Mouse (Mus musculus) intestine, embryonic 14.5 days (tissue): ENCODE results near the gene Sirt4. TPM values are rescaled to one million over a fixed set of nuclear protein-coding genes. Genes with fewer than 3 reads are reported as not detected.

Source experiments
- ATAC-seq: fragments of 200-750 bp; cut with Nextera tagmentation; replicated peaks from 2 replicates; pipeline ENCODE4 v1.8.0; 2017; ENCODE audit warnings: low read depth, moderate number of reproducible peaks, moderate TSS enrichment, moderate library complexity; ENCODE audit not compliant: low FRiP score, low TSS enrichment
- DNase-seq: peaks from one replicate; pipeline ENCODE4 v3.0.0-alpha.2; 2018; ENCODE audit warnings: low spot score
- H3K27ac ChIP-seq: fragments of 300-500 bp; sonication (generic); 2 replicates; pipeline ENCODE4 v1.5.1; 2014; ENCODE audit warnings: low read depth, mild to moderate bottlenecking, control low read depth
- H3K27me3 ChIP-seq: fragments of 300-500 bp; sonication (generic); replicated peaks from 2 replicates; pipeline ENCODE4 v1.6.1; 2014; ENCODE audit warnings: low read length, control low read depth; ENCODE audit not compliant: control insufficient read depth, insufficient read depth
- H3K36me3 ChIP-seq: fragments of 300-500 bp; sonication (generic); 2 replicates; pipeline ENCODE4 v1.6.1; 2014; ENCODE audit warnings: low read length, control low read depth; ENCODE audit not compliant: control insufficient read depth, insufficient read depth
- H3K4me1 ChIP-seq: fragments of 300-500 bp; sonication (generic); replicated peaks from 2 replicates; pipeline ENCODE4 v1.6.1; 2014; ENCODE audit warnings: low read length, control low read depth, mixed read lengths; ENCODE audit not compliant: control insufficient read depth, insufficient read depth
- H3K4me2 ChIP-seq: fragments of 300-500 bp; sonication (generic); 2 replicates; pipeline ENCODE4 v1.6.1; 2014; ENCODE audit warnings: low read length
- H3K4me3 ChIP-seq: fragments of 300-500 bp; sonication (generic); 2 replicates; pipeline ENCODE4 v1.5.1; 2014; ENCODE audit warnings: low read depth, low read length, control low read depth, mixed read lengths
- H3K9ac ChIP-seq: fragments of 300-500 bp; sonication (generic); 2 replicates; pipeline ENCODE4 v1.6.1; 2014; ENCODE audit warnings: mild to moderate bottlenecking, low read length
- H3K9me3 ChIP-seq: fragments of 300-500 bp; sonication (generic); 2 replicates; pipeline ENCODE4 v1.6.1; 2016; ENCODE audit warnings: low read length, control low read depth; ENCODE audit not compliant: control insufficient read depth
- WGBS: fragments of 180-500 bp; shearing (Covaris S2); extraction: QIAGEN DNeasy Blood & Tissue Kit; methylation state at CpG from one replicate; pipeline ENCODE4 v1.1.7; 2014; 5-methylcytosine and 5-hydroxymethylcytosine counted together
- polyA plus RNA-seq: library from polyadenylated mRNA; unstranded; fragments of >200 nt; fragmentation: Nextera tagmentation; extraction: Ambion mirVana; gene quantifications from 2 replicates; pipeline ENCODE4 v1.2.1, GENCODE M21; 2014

Sirt4 gene
- polyA plus RNA-seq, 1 experiment from 2014 or later = 15.2 TPM

- Histone ChIP-seq H3K4me3 (no peak overlapping the region), H3K27me3 (no peaks in the 10 kb centered on the region), H3K9me3 (no peaks in the 10 kb centered on the region), H3K36me3 (no peaks in the 10 kb centered on the region), H3K9ac (no peak overlapping the region), H3K4me2 (no peak overlapping the region), H3K4me1 (no peaks in the 10 kb centered on the region), H3K27ac (no peak overlapping the region)
- ATAC-seq (no peak), DNase-seq (no peak)
- WGBS = 75% methylated on average over 10 of the region's 10 CpGs
Observed at GRCm38 (mm10) chr5:115473191-115473590, 11.3 kb downstream of the Sirt4 start.

GRCm38 (mm10) chr5:115470766-115471531 lies 13.6 kb downstream of the Sirt4 start:
- ATAC-seq (no peak), DNase-seq (peak; percentile 81)
- Histone ChIP-seq H3K36me3 (no peaks in the 10 kb centered on the region), H3K9ac (no peak overlapping the region), H3K4me1 (no peaks in the 10 kb centered on the region), H3K9me3 (no peaks in the 10 kb centered on the region), H3K27me3 (no peaks in the 10 kb centered on the region), H3K4me2 (no peak overlapping the region), H3K27ac (no peak overlapping the region), H3K4me3 (no peak overlapping the region)
- 38% methylated on average over 20 of the region's 20 CpGs for WGBS

- ATAC-seq = no peak
- no peak overlapping the region for H3K9ac ChIP-seq
Observed at GRCm38 (mm10) chr5:115469791-115470190, 14.7 kb downstream of the Sirt4 start.

GRCm38 (mm10) chr5:115465642-115466420 lies 18.7 kb downstream of the Sirt4 start, which contains the start of gene Pla2g1b:
Gene Pla2g1b, plus strand, starts transcription at chr5:115466262.
- WGBS = 39% methylated on average over 9 of the region's 9 CpGs
- no peaks in the 10 kb centered on the region for H3K36me3 ChIP-seq
- H3K9me3 ChIP-seq = no peaks in the 10 kb centered on the region
- no peaks in the 10 kb centered on the region for H3K27me3 ChIP-seq
- H3K4me1 ChIP-seq = no peaks in the 10 kb centered on the region
- H3K4me3 ChIP-seq = no peak within 1 kb of the TSS
- no peak within 1 kb of the TSS for H3K9ac ChIP-seq
- 0 out of 2 replicates have a peak within 1 kb of the TSS, but pooled peaks have one; percentile 4 for H3K4me2 ChIP-seq
- peak; percentile 61 for DNase-seq
- no peak; the same call in 1 of the 2 replicates for ATAC-seq
- H3K27ac ChIP-seq = 0 out of 2 replicates have a peak within 1 kb of the TSS, but pooled peaks have one; percentile 25

More at GRCm38 (mm10) chr5:115469791-115470190, 14.7 kb downstream of the Sirt4 start:
- H3K4me3 ChIP-seq = no peak overlapping the region
- H3K9me3 ChIP-seq = no peaks in the 10 kb centered on the region
- no peaks in the 10 kb centered on the region for H3K36me3 ChIP-seq
- 56% methylated on average over 6 of the region's 6 CpGs for whole genome bisulfite sequencing
- H3K4me2 ChIP-seq = no peak overlapping the region
- H3K27ac ChIP-seq = no peak overlapping the region
- no peaks in the 10 kb centered on the region for H3K27me3 ChIP-seq
- no peak for DNase-seq
- H3K4me1 ChIP-seq = no peaks in the 10 kb centered on the region

GRCm38 (mm10) chr5:115464408-115465115 lies 20.0 kb downstream of the Sirt4 start:
- ATAC-seq = no peak
- Histone ChIP-seq H3K4me1 (no peaks in the 10 kb centered on the region), H3K27me3 (no peaks in the 10 kb centered on the region), H3K4me2 (no peak overlapping the region), H3K9ac (no peak overlapping the region), H3K9me3 (no peaks in the 10 kb centered on the region), H3K27ac (no peak overlapping the region), H3K4me3 (no peak overlapping the region), H3K36me3 (no peaks in the 10 kb centered on the region)
- 81% methylated on average over 18 of the region's 18 CpGs for WGBS
- no peak for DNase-seq

- Histone ChIP-seq H3K4me2 (no peak overlapping the region), H3K9ac (no peak overlapping the region), H3K4me1 (no peaks in the 10 kb centered on the region), H3K27me3 (no peaks in the 10 kb centered on the region), H3K27ac (no peak overlapping the region), H3K9me3 (no peaks in the 10 kb centered on the region), H3K36me3 (peaks cover 7% of the 10 kb centered on the region), H3K4me3 (no peak overlapping the region)
- DNase-seq = no peak
- no peak for ATAC-seq
- WGBS = 63% methylated on average over 13 of the region's 13 CpGs
Observed at GRCm38 (mm10) chr5:115458918-115459317, 25.6 kb downstream of the Sirt4 start.

GRCm38 (mm10) chr5:115455838-115456237 lies 28.7 kb downstream of the Sirt4 start:
- no peak for ATAC-seq
- Histone ChIP-seq H3K36me3 (peaks cover 27% of the 10 kb centered on the region), H3K9me3 (no peaks in the 10 kb centered on the region), H3K4me3 (no peak overlapping the region), H3K27me3 (no peaks in the 10 kb centered on the region), H3K4me1 (no peaks in the 10 kb centered on the region), H3K4me2 (no peak overlapping the region), H3K27ac (no peak overlapping the region), H3K9ac (no peak overlapping the region)
- WGBS = 75% methylated on average over 7 of the region's 7 CpGs
- no peak for DNase-seq

GRCm38 (mm10) chr5:115454422-115455090 lies 30.0 kb downstream of the Sirt4 start:
- WGBS = 78% methylated on average over 12 of the region's 12 CpGs
- Histone ChIP-seq H3K27me3 (no peaks in the 10 kb centered on the region), H3K36me3 (peaks cover 37% of the 10 kb centered on the region), H3K4me1 (no peaks in the 10 kb centered on the region), H3K4me3 (no peak overlapping the region), H3K9ac (no peak overlapping the region), H3K4me2 (no peak overlapping the region), H3K27ac (no peak overlapping the region), H3K9me3 (no peaks in the 10 kb centered on the region)
- DNase-seq (no peak), ATAC-seq (no peak)
